Comparison of ENCODE assay signal across 13 mouse cellular contexts in the genomic region with DNA sequence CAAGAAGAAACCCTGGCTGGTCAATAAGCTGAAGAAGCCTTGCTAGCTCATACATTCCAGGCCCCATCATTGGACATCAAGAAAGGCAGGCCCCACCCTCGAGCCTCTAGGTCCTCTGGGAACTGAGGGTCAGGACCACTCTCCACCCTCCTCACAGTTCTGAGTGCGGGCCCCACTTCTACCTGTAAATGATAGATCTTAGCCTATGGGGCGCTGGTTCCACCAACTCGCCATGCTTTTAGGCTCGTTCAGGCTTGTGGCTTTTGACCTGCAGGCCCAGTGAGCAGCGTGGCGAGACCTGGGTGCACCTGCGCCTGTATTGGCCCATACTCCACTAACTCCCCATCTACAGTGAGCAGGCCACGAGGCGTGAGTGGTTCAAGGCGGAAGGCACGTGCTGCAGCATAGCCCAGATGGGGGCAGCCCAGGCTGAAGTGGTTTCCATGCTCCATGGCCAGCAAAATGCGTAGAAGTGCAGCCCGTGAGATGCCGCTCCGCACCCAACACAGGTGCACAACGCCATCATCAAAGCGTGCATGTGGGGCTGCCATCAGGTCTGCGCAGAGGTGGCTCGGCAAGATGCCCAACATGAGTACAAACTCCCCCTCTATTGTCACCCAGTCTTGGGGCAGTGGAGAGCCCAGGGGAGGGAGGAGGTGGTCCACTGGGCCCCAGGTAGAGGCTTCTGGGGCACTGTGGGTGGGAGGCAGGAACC. TPM values are rescaled to one million over a fixed set of nuclear protein-coding genes. Genes with fewer than 3 reads are reported as not detected.
DNase-seq lines count a peak whose midpoint lies in the region; ATAC-seq and TF ChIP-seq lines count a peak whose summit lies in the region.
"Had no signal": no experiment of that assay in that cellular context is flagged by ENCODE, and none has a peak within 500 bp of the region (broad histone marks: within the 10 kb centered on the region; RNA-seq: fewer than 3 reads in every experiment).

No protein-coding gene starts in this region.

- H3K27me3 ChIP-seq in forebrain, embryonic 10.5 days (ENCODE audit: poor library complexity, severe bottlenecking): no peaks in the 10 kb centered on the region
- no peaks in the 10 kb centered on the region for H3K27me3 ChIP-seq in forebrain, postnatal 0 days (ENCODE audit: insufficient read depth, low read length)
- H3K27me3 ChIP-seq in intestine, embryonic 16.5 days (replicated peaks; ENCODE audit: control insufficient read depth, insufficient read depth, low read length): no peaks in the 10 kb centered on the region
- H3K27me3 ChIP-seq in intestine, embryonic 15.5 days (replicated peaks): no peaks in the 10 kb centered on the region
- no peaks in the 10 kb centered on the region for H3K27me3 ChIP-seq in midbrain, embryonic 13.5 days
- no peaks in the 10 kb centered on the region for H3K27me3 ChIP-seq in midbrain, embryonic 10.5 days (ENCODE audit: low read depth, poor library complexity, severe bottlenecking)
- no peaks in the 10 kb centered on the region for H3K27me3 ChIP-seq in stomach, postnatal 0 days (ENCODE audit: control insufficient read depth, insufficient read depth, low read length)
- H3K27me3 ChIP-seq: CH12.LX; liver, embryonic 15.5 days had no signal

- DNase-seq in forebrain, embryonic 10.5 days (ENCODE audit: extremely low spot score, low spot score): no peak
- DNase-seq in forebrain, postnatal 0 days: no peak
- DNase-seq in midbrain, embryonic 10.5 days (ENCODE audit: low spot score): no peak
- DNase-seq in stomach, postnatal 0 days (ENCODE audit: low spot score): peak; percentile 14
- no peak for DNase-seq in frontal cortex, postnatal 10 days (ENCODE audit: low spot score in 2 of 2)
- DNase-seq: layer of hippocampus, postnatal 36 days had no signal

- H3K27ac ChIP-seq in forebrain, embryonic 10.5 days: no peak overlapping the region
- H3K27ac ChIP-seq in forebrain, postnatal 0 days (ENCODE audit: low read depth, low read length): no peak overlapping the region
- H3K27ac ChIP-seq in intestine, embryonic 16.5 days (ENCODE audit: low read length): peak overlapping the region; percentile 55; the same call in 1 of the 2 replicates
- no peak overlapping the region; the same call in 1 of the 2 replicates for H3K27ac ChIP-seq in intestine, embryonic 15.5 days
- H3K27ac ChIP-seq in midbrain, embryonic 13.5 days: peak overlapping the region; percentile 85
- no peak overlapping the region for H3K27ac ChIP-seq in midbrain, embryonic 10.5 days (replicated peaks)
- no peak overlapping the region for H3K27ac ChIP-seq in stomach, postnatal 0 days (replicated peaks)
- H3K27ac ChIP-seq: liver, embryonic 15.5 days had no signal

- peaks cover 45% of the 10 kb centered on the region for H3K36me3 ChIP-seq in forebrain, embryonic 10.5 days (replicated peaks)
- peaks cover 35% of the 10 kb centered on the region for H3K36me3 ChIP-seq in forebrain, postnatal 0 days (ENCODE audit: insufficient read depth)
- H3K36me3 ChIP-seq in intestine, embryonic 16.5 days (ENCODE audit: control insufficient read depth, insufficient read depth, low read length): peaks cover 22% of the 10 kb centered on the region
- H3K36me3 ChIP-seq in intestine, embryonic 15.5 days: peaks cover 25% of the 10 kb centered on the region
- H3K36me3 ChIP-seq in midbrain, embryonic 13.5 days: peaks cover 39% of the 10 kb centered on the region
- peaks cover 45% of the 10 kb centered on the region for H3K36me3 ChIP-seq in midbrain, embryonic 10.5 days
- H3K36me3 ChIP-seq in stomach, postnatal 0 days (ENCODE audit: control insufficient read depth, insufficient read depth, low read length): peaks cover 27% of the 10 kb centered on the region

- no peak for ATAC-seq in forebrain, postnatal 0 days
- no peak for ATAC-seq in intestine, embryonic 16.5 days
- ATAC-seq in intestine, embryonic 15.5 days: no peak
- no peak for ATAC-seq in midbrain, embryonic 13.5 days
- ATAC-seq in stomach, postnatal 0 days (ENCODE audit: low FRiP score, low TSS enrichment): no peak
- ATAC-seq: inflammation-experienced regulatory T-cells, adult 6 months had no signal

- 0 out of 2 replicates have a peak overlapping the region, but pooled peaks have one; percentile 3 for H3K4me3 ChIP-seq in forebrain, embryonic 10.5 days
- no peak overlapping the region for H3K4me3 ChIP-seq in forebrain, postnatal 0 days (ENCODE audit: low read depth, low read length)
- no peak overlapping the region for H3K4me3 ChIP-seq in intestine, embryonic 16.5 days (ENCODE audit: low read length)
- no peak overlapping the region for H3K4me3 ChIP-seq in intestine, embryonic 15.5 days (replicated peaks)
- H3K4me3 ChIP-seq in midbrain, embryonic 13.5 days (replicated peaks): no peak overlapping the region
- H3K4me3 ChIP-seq in midbrain, embryonic 10.5 days: no peak overlapping the region
- H3K4me3 ChIP-seq in stomach, postnatal 0 days (ENCODE audit: low read depth, low read length): no peak overlapping the region
- H3K4me3 ChIP-seq: liver, embryonic 15.5 days had no signal

- WGBS in forebrain, embryonic 10.5 days: 92% methylated on average over 20 of the region's 20 CpGs
- 91% methylated on average over 20 of the region's 20 CpGs for WGBS in forebrain, postnatal 0 days
- WGBS in intestine, embryonic 16.5 days: 94% methylated on average over 20 of the region's 20 CpGs
- WGBS in intestine, embryonic 15.5 days: 92% methylated on average over 20 of the region's 20 CpGs
- 92% methylated on average over 20 of the region's 20 CpGs for WGBS in midbrain, embryonic 13.5 days
- WGBS in midbrain, embryonic 10.5 days: 95% methylated on average over 20 of the region's 20 CpGs
- WGBS in stomach, postnatal 0 days: 85% methylated on average over 20 of the region's 20 CpGs

- H3K4me1 ChIP-seq in forebrain, embryonic 10.5 days: peaks cover 73% of the 10 kb centered on the region
- H3K4me1 ChIP-seq in forebrain, postnatal 0 days (ENCODE audit: insufficient read depth): peaks cover 30% of the 10 kb centered on the region
- H3K4me1 ChIP-seq in intestine, embryonic 16.5 days (ENCODE audit: control insufficient read depth, insufficient read depth, low read length): peaks cover 58% of the 10 kb centered on the region
- H3K4me1 ChIP-seq in intestine, embryonic 15.5 days (replicated peaks): peaks cover 70% of the 10 kb centered on the region
- peaks cover 72% of the 10 kb centered on the region for H3K4me1 ChIP-seq in midbrain, embryonic 13.5 days (replicated peaks)
- peaks cover 71% of the 10 kb centered on the region for H3K4me1 ChIP-seq in midbrain, embryonic 10.5 days
- H3K4me1 ChIP-seq in stomach, postnatal 0 days (replicated peaks; ENCODE audit: control insufficient read depth, insufficient read depth): peaks cover 13% of the 10 kb centered on the region; the same call in 1 of the 2 replicates

- H3K4me2 ChIP-seq in forebrain, postnatal 0 days (ENCODE audit: low read depth): no peak overlapping the region
- no peak overlapping the region for H3K4me2 ChIP-seq in intestine, embryonic 16.5 days (ENCODE audit: low read depth, low read length)
- no peak overlapping the region for H3K4me2 ChIP-seq in intestine, embryonic 15.5 days (replicated peaks)
- H3K4me2 ChIP-seq in midbrain, embryonic 13.5 days (replicated peaks): no peak overlapping the region
- no peak overlapping the region for H3K4me2 ChIP-seq in stomach, postnatal 0 days (replicated peaks; ENCODE audit: low read depth)
- H3K4me2 ChIP-seq: liver, embryonic 15.5 days had no signal

- TF ChIP-seq EP300 in stomach, postnatal 0 days (optimal IDR thresholded peaks at IDR 0.05): no peak

- H3K9ac ChIP-seq in forebrain, postnatal 0 days: no peak overlapping the region
- 0 out of 2 replicates have a peak overlapping the region, but pooled peaks have one; percentile 27 for H3K9ac ChIP-seq in intestine, embryonic 16.5 days (ENCODE audit: low read depth, low read length)
- H3K9ac ChIP-seq in intestine, embryonic 15.5 days: no peak overlapping the region
- H3K9ac ChIP-seq in midbrain, embryonic 13.5 days (replicated peaks): no peak overlapping the region
- H3K9ac ChIP-seq in stomach, postnatal 0 days (ENCODE audit: low read length): no peak overlapping the region
- H3K9ac ChIP-seq: liver, embryonic 15.5 days had no signal

- no peak for TF ChIP-seq CTCF in forebrain, postnatal 0 days (IDR thresholded peaks at IDR 0.05; ENCODE audit: low read depth)
- no peak for TF ChIP-seq CTCF in stomach, postnatal 0 days (IDR thresholded peaks at IDR 0.05; ENCODE audit: low read depth)

- no peaks in the 10 kb centered on the region for H3K9me3 ChIP-seq in forebrain, embryonic 10.5 days
- no peaks in the 10 kb centered on the region for H3K9me3 ChIP-seq in forebrain, postnatal 0 days (ENCODE audit: low read length)
- H3K9me3 ChIP-seq in intestine, embryonic 16.5 days (ENCODE audit: control insufficient read depth, low read length): no peaks in the 10 kb centered on the region
- H3K9me3 ChIP-seq in intestine, embryonic 15.5 days: no peaks in the 10 kb centered on the region
- H3K9me3 ChIP-seq in midbrain, embryonic 13.5 days: no peaks in the 10 kb centered on the region
- no peaks in the 10 kb centered on the region for H3K9me3 ChIP-seq in midbrain, embryonic 10.5 days (replicated peaks)
- no peaks in the 10 kb centered on the region for H3K9me3 ChIP-seq in stomach, postnatal 0 days (ENCODE audit: control insufficient read depth, low read length)
- H3K9me3 ChIP-seq: liver, embryonic 15.5 days had no signal

RNA-seq across cellular contexts. Expression of a gene that starts 4.6 kb away (rescaled TPM):
- polyA plus RNA-seq in forebrain, embryonic 10.5 days (2016; fragmentation: Nextera tagmentation; extraction: Ambion mirVana): 1,181 and 1,186 TPM in 2 replicates
- total RNA-seq in forebrain, postnatal 0 days (2014; rRNA removed): 891 and 1,057 TPM in 2 replicates
- 517 and 655 TPM in 2 replicates for polyA plus RNA-seq in forebrain, postnatal 0 days (2015; fragmentation: Nextera tagmentation; extraction: Ambion mirVana)
- polyA plus RNA-seq in intestine, embryonic 16.5 days (2015; fragmentation: Nextera tagmentation; extraction: Ambion mirVana): 1,070 and 1,157 TPM in 2 replicates
- polyA plus RNA-seq in intestine, embryonic 15.5 days (2015; fragmentation: Nextera tagmentation; extraction: Ambion mirVana): 1,110 and 1,134 TPM in 2 replicates
- 643 and 684 TPM in 2 replicates for polyA plus RNA-seq in midbrain, embryonic 13.5 days (2015; fragmentation: Nextera tagmentation; extraction: Ambion mirVana)
- polyA plus RNA-seq in midbrain, embryonic 10.5 days (2016; fragmentation: Nextera tagmentation; extraction: Ambion mirVana): 965 and 1,116 TPM in 2 replicates
- 893 and 919 TPM in 2 replicates for polyA plus RNA-seq in stomach, postnatal 0 days (2015; fragmentation: Nextera tagmentation; extraction: Ambion mirVana)

RNA-seq across cellular contexts. Expression of a gene that starts 5.7 kb away (rescaled TPM):
- polyA plus RNA-seq in forebrain, embryonic 10.5 days (2016; fragmentation: Nextera tagmentation; extraction: Ambion mirVana): 2.6 and 2.7 TPM in 2 replicates
- 9.0 and 11.7 TPM in 2 replicates for total RNA-seq in forebrain, postnatal 0 days (2014; rRNA removed)
- 6.4 and 6.6 TPM in 2 replicates for polyA plus RNA-seq in forebrain, postnatal 0 days (2015; fragmentation: Nextera tagmentation; extraction: Ambion mirVana)
- polyA plus RNA-seq in intestine, embryonic 16.5 days (2015; fragmentation: Nextera tagmentation; extraction: Ambion mirVana): 2.3 and 3.2 TPM in 2 replicates
- 3.1 and 3.4 TPM in 2 replicates for polyA plus RNA-seq in intestine, embryonic 15.5 days (2015; fragmentation: Nextera tagmentation; extraction: Ambion mirVana)
- polyA plus RNA-seq in midbrain, embryonic 13.5 days (2015; fragmentation: Nextera tagmentation; extraction: Ambion mirVana): 3.4 and 4.0 TPM in 2 replicates
- 2.1 and 2.9 TPM in 2 replicates for polyA plus RNA-seq in midbrain, embryonic 10.5 days (2016; fragmentation: Nextera tagmentation; extraction: Ambion mirVana)
- 8.8 and 12.6 TPM in 2 replicates for polyA plus RNA-seq in stomach, postnatal 0 days (2015; fragmentation: Nextera tagmentation; extraction: Ambion mirVana)

RNA-seq across cellular contexts. Expression of a gene that starts 7.2 kb away (rescaled TPM):
- polyA plus RNA-seq in forebrain, embryonic 10.5 days (2016; fragmentation: Nextera tagmentation; extraction: Ambion mirVana): 34.0 and 36.6 TPM in 2 replicates
- 19.6 and 21.5 TPM in 2 replicates for total RNA-seq in forebrain, postnatal 0 days (2014; rRNA removed)
- 16.5 and 18.7 TPM in 2 replicates for polyA plus RNA-seq in forebrain, postnatal 0 days (2015; fragmentation: Nextera tagmentation; extraction: Ambion mirVana)
- 55.6 and 59.2 TPM in 2 replicates for polyA plus RNA-seq in intestine, embryonic 16.5 days (2015; fragmentation: Nextera tagmentation; extraction: Ambion mirVana)
- polyA plus RNA-seq in intestine, embryonic 15.5 days (2015; fragmentation: Nextera tagmentation; extraction: Ambion mirVana): 38.1 and 41.6 TPM in 2 replicates
- 24.3 and 27.1 TPM in 2 replicates for polyA plus RNA-seq in midbrain, embryonic 13.5 days (2015; fragmentation: Nextera tagmentation; extraction: Ambion mirVana)
- polyA plus RNA-seq in midbrain, embryonic 10.5 days (2016; fragmentation: Nextera tagmentation; extraction: Ambion mirVana): 32.3 and 32.8 TPM in 2 replicates
- 23.6 and 24.5 TPM in 2 replicates for polyA plus RNA-seq in stomach, postnatal 0 days (2015; fragmentation: Nextera tagmentation; extraction: Ambion mirVana)

RNA-seq across cellular contexts. Expression of a gene that starts 10.4 kb away (rescaled TPM):
- polyA plus RNA-seq in forebrain, embryonic 10.5 days (2016; fragmentation: Nextera tagmentation; extraction: Ambion mirVana): 2.6 and 3.3 TPM in 2 replicates
- total RNA-seq in forebrain, postnatal 0 days (2014; rRNA removed): 0.31 and 0.33 TPM in 2 replicates
- polyA plus RNA-seq in forebrain, postnatal 0 days (2015; fragmentation: Nextera tagmentation; extraction: Ambion mirVana): 0.09 TPM in 1 of 2 replicates, not detected in the other
- polyA plus RNA-seq in intestine, embryonic 16.5 days (2015; fragmentation: Nextera tagmentation; extraction: Ambion mirVana): 30.9 and 34.2 TPM in 2 replicates
- 19.7 and 22.4 TPM in 2 replicates for polyA plus RNA-seq in intestine, embryonic 15.5 days (2015; fragmentation: Nextera tagmentation; extraction: Ambion mirVana)
- polyA plus RNA-seq in midbrain, embryonic 13.5 days (2015; fragmentation: Nextera tagmentation; extraction: Ambion mirVana): 1.0 and 1.3 TPM in 2 replicates
- 1.7 and 2.0 TPM in 2 replicates for polyA plus RNA-seq in midbrain, embryonic 10.5 days (2016; fragmentation: Nextera tagmentation; extraction: Ambion mirVana)
- polyA plus RNA-seq in stomach, postnatal 0 days (2015; fragmentation: Nextera tagmentation; extraction: Ambion mirVana): 21.6 and 24.8 TPM in 2 replicates

RNA-seq across cellular contexts. Expression of a gene that starts 11.0 kb away (rescaled TPM):
- 2.5 and 3.2 TPM in 2 replicates for polyA plus RNA-seq in forebrain, embryonic 10.5 days (2016; fragmentation: Nextera tagmentation; extraction: Ambion mirVana)
- total RNA-seq in forebrain, postnatal 0 days (2014; rRNA removed): 104 and 122 TPM in 2 replicates
- polyA plus RNA-seq in forebrain, postnatal 0 days (2015; fragmentation: Nextera tagmentation; extraction: Ambion mirVana): 92.1 and 102 TPM in 2 replicates
- 4.1 and 5.3 TPM in 2 replicates for polyA plus RNA-seq in intestine, embryonic 16.5 days (2015; fragmentation: Nextera tagmentation; extraction: Ambion mirVana)
- 5.5 and 6.4 TPM in 2 replicates for polyA plus RNA-seq in intestine, embryonic 15.5 days (2015; fragmentation: Nextera tagmentation; extraction: Ambion mirVana)
- 35.9 and 40.0 TPM in 2 replicates for polyA plus RNA-seq in midbrain, embryonic 13.5 days (2015; fragmentation: Nextera tagmentation; extraction: Ambion mirVana)
- polyA plus RNA-seq in midbrain, embryonic 10.5 days (2016; fragmentation: Nextera tagmentation; extraction: Ambion mirVana): 4.6 and 4.9 TPM in 2 replicates
- 2.7 and 4.4 TPM in 2 replicates for polyA plus RNA-seq in stomach, postnatal 0 days (2015; fragmentation: Nextera tagmentation; extraction: Ambion mirVana)
- total RNA-seq: CH12.LX; megakaryocyte-erythroid progenitor cell, adult 5-6 weeks had no signal

Comparison
In these comparisons a context has a peak if more than half of its experiments do, and no peak if none do; other contexts are left out.
1. H3K27ac ChIP-seq: peak in intestine, embryonic 16.5 days (single experiment) and midbrain, embryonic 13.5 days (single experiment); none in forebrain, embryonic 10.5 days (single experiment), forebrain, postnatal 0 days (single experiment), intestine, embryonic 15.5 days (single experiment), midbrain, embryonic 10.5 days (single experiment) and stomach, postnatal 0 days (single experiment).